Mouse (Mus musculus): Measurements from ENCODE around the gene Olfr605. TPM values are rescaled to one million over a fixed set of nuclear protein-coding genes. Genes with fewer than 3 reads are reported as not detected.
"Not testable (repeated sequence)": the region's sequence is repeated elsewhere in the genome, so short reads cannot be mapped to it uniquely, and the experiment has no call there.

The Olfr605 gene
- not detected for polyA plus RNA-seq (2012; fragmentation: generic; extraction: Trizol)

DNA sequence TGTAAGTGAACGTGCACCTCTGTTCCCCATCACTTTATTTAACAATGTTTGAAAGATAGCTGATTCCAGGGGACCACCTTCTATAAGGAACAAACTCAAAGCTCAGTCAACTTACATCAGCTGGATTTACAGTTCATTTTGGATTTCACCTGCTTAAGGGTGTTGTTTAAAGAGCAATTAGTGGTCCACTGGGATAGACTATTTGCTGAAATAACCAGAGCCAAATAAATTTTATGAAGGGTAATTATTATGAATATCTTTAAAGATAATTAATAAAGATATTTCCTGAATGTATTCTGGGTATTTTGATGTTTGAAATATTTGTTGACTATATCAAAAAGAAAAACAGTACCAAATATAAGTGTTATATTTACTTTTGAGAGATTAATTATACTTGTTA lies at the start of gene Olfr605:
TSS of gene Olfr605 (minus strand) at position 101 of the 400 bp plus-strand sequence.
- no peak within 1 kb of the TSS for H3K4me2 ChIP-seq (ENCODE audit: low read depth)
- H3K27me3 ChIP-seq (ENCODE audit: control insufficient read depth, insufficient read depth, insufficient read length): no peaks in the 10 kb centered on the region
- TF ChIP-seq TCF12 (IDR thresholded peaks at IDR 0.05; ENCODE audit: insufficient read depth, poor library complexity, severe bottlenecking): no peak
- no peak for TF ChIP-seq POLR2A (IDR thresholded peaks at IDR 0.05; ENCODE audit: insufficient read length, low read depth)
- TF ChIP-seq TCF3 (IDR thresholded peaks at IDR 0.05; ENCODE audit: insufficient read length, low read depth): no peak
- no peak for TF ChIP-seq MYOD1 (IDR thresholded peaks at IDR 0.05; ENCODE audit: control insufficient read depth in 1 of 3, insufficient read length in 2 of 3, low read depth in 2 of 3)
- no peak for TF ChIP-seq MYOG (IDR thresholded peaks at IDR 0.05; ENCODE audit: control insufficient read depth in 1 of 3, insufficient read depth in 1 of 3, insufficient read length in 2 of 3, low read depth in 2 of 3)
- TF ChIP-seq CEBPB (IDR thresholded peaks at IDR 0.05; ENCODE audit: insufficient read depth, poor library complexity, severe bottlenecking): no peak
- TF ChIP-seq POLR2AphosphoS2 (IDR thresholded peaks at IDR 0.05; ENCODE audit: insufficient read length, low read depth): no peak
- no peak for TF ChIP-seq MAX (IDR thresholded peaks at IDR 0.05; ENCODE audit: low read depth)
- TF ChIP-seq E2F4 (IDR thresholded peaks at IDR 0.05; ENCODE audit: insufficient read depth): no peak
- TF ChIP-seq USF1 (IDR thresholded peaks at IDR 0.05; ENCODE audit: low read depth): no peak
- TF ChIP-seq REST (IDR thresholded peaks at IDR 0.05; ENCODE audit: insufficient read depth, insufficient read length): no peak
- TF ChIP-seq SRF (IDR thresholded peaks at IDR 0.05; ENCODE audit: control insufficient read depth, insufficient read length, low read depth): no peak
- no peaks in the 10 kb centered on the region for H3K79me2 ChIP-seq (ENCODE audit: control insufficient read depth, insufficient read depth)
- H3ac ChIP-seq (ENCODE audit: control insufficient read depth, insufficient read length): no peak within 1 kb of the TSS
- no peak within 1 kb of the TSS for H3K4me3 ChIP-seq
- no peaks in the 10 kb centered on the region for H3K36me3 ChIP-seq (ENCODE audit: control insufficient read depth, insufficient read depth)

- H3K27me3 ChIP-seq (ENCODE audit: control insufficient read depth, insufficient read depth, insufficient read length); H3K36me3 ChIP-seq (ENCODE audit: control insufficient read depth, insufficient read depth); H3K4me2 ChIP-seq (ENCODE audit: low read depth); H3ac ChIP-seq (ENCODE audit: control insufficient read depth, insufficient read length); H3K4me3 ChIP-seq; H3K79me2 ChIP-seq (ENCODE audit: control insufficient read depth, insufficient read depth): not testable (repeated sequence)
These were observed 31.9 kb upstream of the Olfr605 start for GRCm38 (mm10) chr7:103477106-103477505.

DNA sequence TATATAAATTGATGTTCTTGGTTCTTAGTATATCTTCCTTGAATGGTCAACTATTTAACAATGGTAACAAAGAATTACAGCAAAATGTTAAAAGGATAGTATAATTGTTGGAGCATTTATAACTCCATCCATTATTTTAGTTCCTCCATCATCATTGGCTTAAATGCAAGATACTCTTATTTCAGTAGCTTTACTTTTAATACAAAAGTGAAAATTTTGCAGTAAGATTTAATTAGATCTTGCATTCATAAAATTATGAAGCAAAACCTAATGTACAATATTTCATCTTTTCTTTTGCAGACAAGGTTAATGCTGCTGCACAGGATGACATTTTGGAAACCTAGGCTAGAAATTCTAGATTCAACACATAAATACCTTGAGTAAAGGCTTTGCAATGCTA lies 24.3 kb upstream of the Olfr605 start, which contains the start of gene Olfr608:
TSS of gene Olfr608 (plus strand) at position 301 of the 400 bp plus-strand sequence.
- Histone ChIP-seq H3K27me3 (ENCODE audit: control insufficient read depth, insufficient read depth, insufficient read length) (no peaks in the 10 kb centered on the region), H3K36me3 (ENCODE audit: control insufficient read depth, insufficient read depth) (no peaks in the 10 kb centered on the region), H3K79me2 (ENCODE audit: control insufficient read depth, insufficient read depth) (no peaks in the 10 kb centered on the region), H3K4me3 (no peak within 1 kb of the TSS), H3ac (ENCODE audit: control insufficient read depth, insufficient read length) (no peak within 1 kb of the TSS), H3K4me2 (ENCODE audit: low read depth) (no peak within 1 kb of the TSS)
- no peak for TF ChIP-seq MYOD1 (IDR thresholded peaks at IDR 0.05; ENCODE audit: control insufficient read depth in 1 of 3, insufficient read length in 2 of 3, low read depth in 2 of 3)
- TF ChIP-seq REST (IDR thresholded peaks at IDR 0.05; ENCODE audit: insufficient read depth, insufficient read length): no peak
- no peak for TF ChIP-seq POLR2AphosphoS2 (IDR thresholded peaks at IDR 0.05; ENCODE audit: insufficient read length, low read depth)
- TF ChIP-seq USF1 (IDR thresholded peaks at IDR 0.05; ENCODE audit: low read depth): no peak
- no peak for TF ChIP-seq TCF12 (IDR thresholded peaks at IDR 0.05; ENCODE audit: insufficient read depth, poor library complexity, severe bottlenecking)
- TF ChIP-seq SRF (IDR thresholded peaks at IDR 0.05; ENCODE audit: control insufficient read depth, insufficient read length, low read depth): no peak
- no peak for TF ChIP-seq MYOG (IDR thresholded peaks at IDR 0.05; ENCODE audit: control insufficient read depth in 1 of 3, insufficient read depth in 1 of 3, insufficient read length in 2 of 3, low read depth in 2 of 3)
- no peak for TF ChIP-seq POLR2A (IDR thresholded peaks at IDR 0.05; ENCODE audit: insufficient read length, low read depth)
- no peak for TF ChIP-seq E2F4 (IDR thresholded peaks at IDR 0.05; ENCODE audit: insufficient read depth)
- TF ChIP-seq CEBPB (IDR thresholded peaks at IDR 0.05; ENCODE audit: insufficient read depth, poor library complexity, severe bottlenecking): no peak
- TF ChIP-seq TCF3 (IDR thresholded peaks at IDR 0.05; ENCODE audit: insufficient read length, low read depth): no peak

DNA sequence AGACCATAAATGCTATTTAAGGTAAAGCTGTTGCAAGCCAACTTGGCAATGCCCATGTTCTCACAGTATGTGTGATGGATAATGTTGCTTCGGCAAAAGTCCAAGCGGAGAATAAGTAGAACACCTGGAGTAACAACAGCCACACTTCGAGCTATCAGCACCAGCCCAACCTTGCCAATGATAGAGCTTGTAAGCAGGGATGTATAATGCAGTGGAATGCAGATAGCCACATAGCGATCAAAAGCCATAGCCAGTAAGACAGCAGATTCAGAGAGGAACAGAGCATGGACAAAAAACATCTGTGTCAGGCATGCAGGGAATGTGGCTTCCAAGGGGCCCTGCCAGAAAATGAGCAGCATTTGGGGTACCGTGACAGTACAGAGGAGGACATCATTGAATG lies 15.4 kb upstream of the Olfr605 start:
- Histone ChIP-seq H3K36me3 (ENCODE audit: control insufficient read depth, insufficient read depth) (no peaks in the 10 kb centered on the region), H3K79me2 (ENCODE audit: control insufficient read depth, insufficient read depth) (no peaks in the 10 kb centered on the region), H3K4me3 (no peak overlapping the region), H3K27me3 (ENCODE audit: control insufficient read depth, insufficient read depth, insufficient read length) (no peaks in the 10 kb centered on the region), H3K4me2 (ENCODE audit: low read depth) (no peak overlapping the region), H3ac (ENCODE audit: control insufficient read depth, insufficient read length) (no peak overlapping the region)
- TF ChIP-seq POLR2AphosphoS2 (IDR thresholded peaks at IDR 0.05; ENCODE audit: insufficient read length, low read depth) (no peak), TCF3 (IDR thresholded peaks at IDR 0.05; ENCODE audit: insufficient read length, low read depth) (no peak), TCF12 (IDR thresholded peaks at IDR 0.05; ENCODE audit: insufficient read depth, poor library complexity, severe bottlenecking) (no peak), MAX (IDR thresholded peaks at IDR 0.05; ENCODE audit: low read depth) (no peak), MYOD1 (IDR thresholded peaks at IDR 0.05; ENCODE audit: control insufficient read depth in 1 of 3, insufficient read length in 2 of 3, low read depth in 2 of 3) (no peak), REST (IDR thresholded peaks at IDR 0.05; ENCODE audit: insufficient read depth, insufficient read length) (no peak), SRF (IDR thresholded peaks at IDR 0.05; ENCODE audit: control insufficient read depth, insufficient read length, low read depth) (no peak)

DNA sequence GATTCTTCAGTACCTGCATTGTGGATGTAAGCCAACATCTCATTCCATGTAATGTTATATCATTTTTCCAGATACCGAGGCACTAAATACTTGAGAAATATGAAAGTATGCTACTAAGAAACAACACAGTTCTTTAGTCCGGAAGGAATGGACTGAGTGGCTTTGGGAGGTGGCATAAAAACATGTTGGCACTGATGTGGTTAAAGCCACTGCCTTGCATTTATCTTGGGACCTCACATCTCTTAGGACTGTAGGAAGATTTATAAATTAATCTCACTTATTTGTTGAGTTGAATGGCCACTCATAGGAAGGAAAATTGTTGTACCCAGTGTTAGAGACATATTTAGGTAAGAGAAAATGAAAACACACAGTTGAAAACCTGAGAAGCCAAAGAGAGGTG lies 3.5 kb upstream of the Olfr605 start, which contains the start of gene Olfr606:
TSS of gene Olfr606 (plus strand) at position 301 of the 400 bp plus-strand sequence.
- Histone ChIP-seq H3K27me3 (ENCODE audit: control insufficient read depth, insufficient read depth, insufficient read length) (no peaks in the 10 kb centered on the region), H3K36me3 (ENCODE audit: control insufficient read depth, insufficient read depth) (no peaks in the 10 kb centered on the region), H3K4me2 (ENCODE audit: low read depth) (no peak within 1 kb of the TSS), H3K4me3 (no peak within 1 kb of the TSS), H3ac (ENCODE audit: control insufficient read depth, insufficient read length) (no peak within 1 kb of the TSS), H3K79me2 (ENCODE audit: control insufficient read depth, insufficient read depth) (no peaks in the 10 kb centered on the region)
- no peak for TF ChIP-seq TCF3 (IDR thresholded peaks at IDR 0.05; ENCODE audit: insufficient read length, low read depth)

- H3K36me3 ChIP-seq (ENCODE audit: control insufficient read depth, insufficient read depth); H3K4me2 ChIP-seq (ENCODE audit: low read depth); H3K27me3 ChIP-seq (ENCODE audit: control insufficient read depth, insufficient read depth, insufficient read length); H3K79me2 ChIP-seq (ENCODE audit: control insufficient read depth, insufficient read depth); H3ac ChIP-seq (ENCODE audit: control insufficient read depth, insufficient read length); H3K4me3 ChIP-seq: not testable (repeated sequence)
These were observed 30.5 kb downstream of the Olfr605 start, which contains the start of gene Usp17lc for GRCm38 (mm10) chr7:103414772-103415171. Usp17lc (plus strand) TSS chr7:103415072.

DNA sequence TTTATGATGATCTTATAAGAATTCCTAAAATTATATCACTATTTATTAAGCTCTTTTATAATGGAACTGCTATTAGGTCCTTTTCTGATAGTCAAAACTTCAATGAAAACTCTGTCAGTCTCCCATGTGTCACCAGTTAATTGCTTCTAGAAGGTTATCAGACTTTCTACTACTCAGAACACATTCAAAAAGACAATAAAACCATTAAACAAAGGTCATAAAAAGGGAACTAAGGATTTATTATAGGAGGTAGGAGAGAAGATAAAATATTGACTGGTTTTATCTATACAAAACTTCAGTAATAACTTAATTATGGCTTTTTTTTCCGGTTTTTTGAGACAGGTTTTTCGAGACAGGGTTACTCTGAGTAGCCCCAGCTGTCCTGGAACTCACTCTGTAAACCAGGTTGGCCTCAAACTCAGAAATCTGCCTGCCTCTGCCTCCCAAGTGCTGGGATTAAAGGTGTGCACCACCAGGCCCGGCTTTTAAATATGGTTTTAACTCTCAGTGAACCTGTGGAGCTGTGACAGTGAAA lies 38.7 kb downstream of the Olfr605 start:
- not testable (repeated sequence) for H3K4me2 ChIP-seq (ENCODE audit: low read depth); H3K79me2 ChIP-seq (ENCODE audit: control insufficient read depth, insufficient read depth); H3K36me3 ChIP-seq (ENCODE audit: control insufficient read depth, insufficient read depth); H3ac ChIP-seq (ENCODE audit: control insufficient read depth, insufficient read length); H3K4me3 ChIP-seq; H3K27me3 ChIP-seq (ENCODE audit: control insufficient read depth, insufficient read depth, insufficient read length)
